Mouse (Mus musculus) C2C12 (cell line): ENCODE data around the gene Zfp2. TPM values are rescaled to one million over a fixed set of nuclear protein-coding genes. Genes with fewer than 3 reads are reported as not detected.
A peak's percentile ranks its signal among the peaks of the same experiment; 100 is the strongest.

Experiments
- H3K27me3 ChIP-seq: one replicate; pipeline ENCODE4 v1.6.1; 2011; ENCODE audit not compliant: control insufficient read depth, insufficient read depth, insufficient read length
- H3K36me3 ChIP-seq: one replicate; pipeline ENCODE4 v1.6.1; 2011; ENCODE audit not compliant: control insufficient read depth, insufficient read depth
- H3K4me3 ChIP-seq: one replicate; pipeline ENCODE4 v1.5.1; 2011; ENCODE audit warnings: mild to moderate bottlenecking, control low read depth; ENCODE audit not compliant: poor library complexity, insufficient read depth, severe bottlenecking
- H3K79me2 ChIP-seq: one replicate; pipeline ENCODE4 v1.6.1; 2011; ENCODE audit not compliant: control insufficient read depth, insufficient read depth
- H3K79me3 ChIP-seq: one replicate; pipeline ENCODE4 v1.6.1; 2011; ENCODE audit warnings: low read depth, control low read depth
- H3ac ChIP-seq: one replicate; pipeline ENCODE3; 2011; ENCODE audit warnings: low read depth; ENCODE audit not compliant: control insufficient read depth, insufficient read length
- CEBPB ChIP-seq: IDR thresholded peaks from one replicate; pipeline ENCODE4 v1.6.1; 2011; ENCODE audit warnings: low read depth, mild to moderate bottlenecking, control low read depth, moderate library complexity
- CTCF ChIP-seq: IDR thresholded peaks from one replicate; pipeline ENCODE4 v1.5.1; 2011; ENCODE audit not compliant: control insufficient read depth, insufficient read depth, insufficient read length
- FOSL1 ChIP-seq: IDR thresholded peaks from one replicate; pipeline ENCODE4 v1.8.0; 2011; ENCODE audit warnings: mild to moderate bottlenecking, low read length; ENCODE audit not compliant: poor library complexity, insufficient read depth, severe bottlenecking
- MAX ChIP-seq: IDR thresholded peaks from one replicate; pipeline ENCODE4 v1.6.1; 2011; ENCODE audit warnings: mild to moderate bottlenecking, control low read depth
- MYOD1 ChIP-seq: IDR thresholded peaks from one replicate; pipeline ENCODE4 v1.6.1; 2011; ENCODE audit warnings: low read depth; ENCODE audit not compliant: control insufficient read depth, insufficient read length
- MYOG ChIP-seq: IDR thresholded peaks from one replicate; pipeline ENCODE4 v1.6.1; 2011; ENCODE audit not compliant: control insufficient read depth, insufficient read length; ENCODE audit errors: extremely low read depth
- USF1 ChIP-seq: IDR thresholded peaks from one replicate; pipeline ENCODE4 v1.6.1; 2011; ENCODE audit warnings: low read depth, mild to moderate bottlenecking, control low read depth, moderate library complexity
- polyA plus RNA-seq: library from polyadenylated mRNA; unstranded; fragments of >200 nt; fragmentation: generic; extraction: Trizol; gene quantifications from one replicate; pipeline ENCODE4 v1.2.1, GENCODE M21; 2012; ENCODE audit warnings: missing spikeins

Gene Zfp2
- polyA plus RNA-seq, 1 experiment = 0.69 TPM

GRCm38 (mm10) chr11:50939621-50940366 lies 23.8 kb upstream of the Zfp2 start:
- Histone ChIP-seq H3ac (no peak overlapping the region), H3K36me3 (no peaks in the 10 kb centered on the region), H3K27me3 (peaks cover 49% of the 10 kb centered on the region), H3K4me3 (no peak overlapping the region), H3K79me3 (no peaks in the 10 kb centered on the region), H3K79me2 (no peaks in the 10 kb centered on the region)
- TF ChIP-seq MYOG = no peak
- TF ChIP-seq CTCF = peak; percentile 52

- no peak overlapping the region for H3K4me3 ChIP-seq
Observed at GRCm38 (mm10) chr11:50938435-50938834, 22.5 kb upstream of the Zfp2 start.

GRCm38 (mm10) chr11:50932040-50932439 lies 16.1 kb upstream of the Zfp2 start:
- no peak overlapping the region for H3ac ChIP-seq
- peaks cover 15% of the 10 kb centered on the region for H3K27me3 ChIP-seq
- no peak overlapping the region for H3K4me3 ChIP-seq
- TF ChIP-seq MYOG = no peak
- no peak for TF ChIP-seq FOSL1
- TF ChIP-seq USF1 = no peak
- TF ChIP-seq CTCF = no peak
- TF ChIP-seq MYOD1 = no peak
- no peak for TF ChIP-seq CEBPB
- TF ChIP-seq MAX = no peak
- no peaks in the 10 kb centered on the region for H3K36me3 ChIP-seq
- H3K79me2 ChIP-seq = no peaks in the 10 kb centered on the region
- H3K79me3 ChIP-seq = no peaks in the 10 kb centered on the region

More at GRCm38 (mm10) chr11:50938435-50938834, 22.5 kb upstream of the Zfp2 start:
- H3K79me2 ChIP-seq = no peaks in the 10 kb centered on the region
- H3ac ChIP-seq = no peak overlapping the region
- peaks cover 51% of the 10 kb centered on the region for H3K27me3 ChIP-seq
- TF ChIP-seq CEBPB (no peak), FOSL1 (no peak), MAX (no peak), MYOG (no peak), USF1 (no peak), MYOD1 (no peak), CTCF (no peak)
- H3K36me3 ChIP-seq = no peaks in the 10 kb centered on the region
- H3K79me3 ChIP-seq = no peaks in the 10 kb centered on the region

- no peak within 1 kb of the TSS for H3K4me3 ChIP-seq
- no peaks in the 10 kb centered on the region for H3K79me3 ChIP-seq
- no peaks in the 10 kb centered on the region for H3K79me2 ChIP-seq
- peaks cover 13% of the 10 kb centered on the region for H3K27me3 ChIP-seq
- peak within 1 kb of the TSS; percentile 63 for H3ac ChIP-seq
- no peaks in the 10 kb centered on the region for H3K36me3 ChIP-seq
- TF ChIP-seq MYOD1 (no peak), MYOG (no peak), CTCF (no peak), CEBPB (no peak), MAX (no peak), USF1 (no peak), FOSL1 (no peak)
Observed at GRCm38 (mm10) chr11:50931451-50931866, 15.5 kb upstream of the Zfp2 start, which contains the start of gene Zfp354b. Gene Zfp354b, minus strand, starts transcription at chr11:50931633.

GRCm38 (mm10) chr11:50931021-50931420 lies 15.1 kb upstream of the Zfp2 start:
- no peaks in the 10 kb centered on the region for H3K36me3 ChIP-seq
- peak overlapping the region; percentile 63 for H3ac ChIP-seq
- H3K27me3 ChIP-seq = peaks cover 17% of the 10 kb centered on the region
- no peaks in the 10 kb centered on the region for H3K79me3 ChIP-seq
- TF ChIP-seq MYOD1 (no peak), CTCF (no peak), USF1 (no peak), MYOG (no peak), FOSL1 (no peak), CEBPB (no peak), MAX (no peak)
- H3K4me3 ChIP-seq = no peak overlapping the region
- no peaks in the 10 kb centered on the region for H3K79me2 ChIP-seq
